Mouse (Mus musculus) midbrain, embryonic 11.5 days (tissue): ENCODE data around the gene Gcsam. TPM values are rescaled to one million over a fixed set of nuclear protein-coding genes. Genes with fewer than 3 reads are reported as not detected.
A peak's percentile ranks its signal among the peaks of the same experiment; 100 is the strongest.

Experiments
- ATAC-seq: fragments of 200-750 bp; cut with Nextera tagmentation; 2 replicates; pipeline ENCODE4 v1.8.0; 2017; ENCODE audit warnings: moderate TSS enrichment, moderate library complexity; ENCODE audit not compliant: low FRiP score
- DNase-seq: peaks from one replicate; pipeline ENCODE4 v3.0.0; 2015; ENCODE audit warnings: low spot score; ENCODE audit errors: missing footprints
- H3K27ac ChIP-seq: fragments of 300-500 bp; sonication (generic); 2 replicates; pipeline ENCODE4 v1.5.1; 2014; ENCODE audit warnings: low read depth, low read length
- H3K27me3 ChIP-seq: fragments of 300-500 bp; sonication (generic); 2 replicates; pipeline ENCODE4 v1.6.1; 2014; ENCODE audit warnings: mild to moderate bottlenecking, low read length, moderate library complexity, mixed read lengths; ENCODE audit not compliant: control insufficient read depth, insufficient read depth
- H3K36me3 ChIP-seq: fragments of 300-500 bp; sonication (generic); 2 replicates; pipeline ENCODE4 v1.6.1; 2014; ENCODE audit warnings: mild to moderate bottlenecking, low read length, moderate library complexity, mixed read lengths; ENCODE audit not compliant: control insufficient read depth, insufficient read depth
- H3K4me1 ChIP-seq: fragments of 300-500 bp; sonication (generic); 2 replicates; pipeline ENCODE4 v1.6.1; 2014; ENCODE audit warnings: low read length; ENCODE audit not compliant: control insufficient read depth, insufficient read depth
- H3K4me2 ChIP-seq: fragments of 300-500 bp; sonication (generic); 2 replicates; pipeline ENCODE4 v1.6.1; 2014; ENCODE audit warnings: mild to moderate bottlenecking, moderate library complexity
- H3K4me3 ChIP-seq: fragments of 300-500 bp; sonication (generic); 2 replicates; pipeline ENCODE4 v1.5.1; 2014; ENCODE audit warnings: low read depth, low read length
- H3K9ac ChIP-seq: fragments of 300-500 bp; sonication (generic); 2 replicates; pipeline ENCODE4 v1.6.1; 2014; ENCODE audit warnings: low read length
- H3K9me3 ChIP-seq: fragments of 300-500 bp; sonication (generic); 2 replicates; pipeline ENCODE4 v1.6.1; 2016; ENCODE audit warnings: low read length; ENCODE audit not compliant: control insufficient read depth
- WGBS: fragments of 180-500 bp; shearing (Covaris S2); extraction: QIAGEN DNeasy Blood & Tissue Kit; methylation state at CpG from one replicate; pipeline ENCODE4 v1.1.7; 2014; 5-methylcytosine and 5-hydroxymethylcytosine counted together
- polyA plus RNA-seq: library from polyadenylated mRNA; unstranded; fragments of >200 nt; fragmentation: Nextera tagmentation; extraction: Ambion mirVana; gene quantifications from 2 replicates; pipeline ENCODE4 v1.2.1, GENCODE M21; 2014

The Gcsam gene
- polyA plus RNA-seq, 1 experiment from 2014 or later = not detected

GRCm38 (mm10) chr16:45613247-45613646 lies 3.1 kb downstream of the Gcsam start:
- Histone ChIP-seq H3K9me3 (no peaks in the 10 kb centered on the region), H3K4me2 (no peak overlapping the region), H3K27me3 (no peaks in the 10 kb centered on the region), H3K4me3 (no peak overlapping the region), H3K4me1 (no peaks in the 10 kb centered on the region), H3K27ac (no peak overlapping the region), H3K9ac (no peak overlapping the region), H3K36me3 (no peaks in the 10 kb centered on the region)
- no peak for ATAC-seq
- DNase-seq = no peak
- WGBS = 50% methylated on average over 2 of the region's 2 CpGs

DNA sequence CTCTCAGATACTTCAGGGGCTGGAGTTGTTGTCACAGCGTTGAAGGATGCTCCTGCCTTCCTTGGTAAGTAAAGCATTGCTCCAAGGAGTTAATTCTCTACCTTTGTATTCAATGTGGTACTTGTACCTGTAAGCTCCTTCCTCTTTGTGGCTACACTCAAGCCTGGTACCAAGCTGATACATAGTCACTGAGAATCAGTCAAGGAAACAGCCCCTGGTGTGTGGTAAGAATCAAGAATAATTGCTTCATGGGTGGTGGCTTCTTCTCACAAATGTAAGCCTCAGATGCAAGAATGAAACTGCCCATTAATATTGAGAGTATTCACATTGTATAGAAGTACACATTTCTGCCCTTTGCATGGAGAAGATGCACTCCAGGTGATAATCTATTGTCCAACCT lies 5.8 kb downstream of the Gcsam start:
- Histone ChIP-seq H3K27me3 (no peaks in the 10 kb centered on the region), H3K4me2 (no peak overlapping the region), H3K4me3 (no peak overlapping the region), H3K9ac (no peak overlapping the region), H3K27ac (no peak overlapping the region), H3K9me3 (no peaks in the 10 kb centered on the region), H3K4me1 (no peaks in the 10 kb centered on the region), H3K36me3 (no peaks in the 10 kb centered on the region)
- 89% methylated on average over 1 of the region's 1 CpGs for WGBS
- ATAC-seq (no peak), DNase-seq (no peak)

- H3K9me3 ChIP-seq = no peaks in the 10 kb centered on the region
- DNase-seq = no peak
- H3K4me3 ChIP-seq = no peak overlapping the region
- H3K9ac ChIP-seq = no peak overlapping the region
- H3K27me3 ChIP-seq = no peaks in the 10 kb centered on the region
- H3K4me1 ChIP-seq = no peaks in the 10 kb centered on the region
- H3K36me3 ChIP-seq = no peaks in the 10 kb centered on the region
- ATAC-seq = no peak
- WGBS = 77% methylated on average over 8 of the region's 8 CpGs
- H3K27ac ChIP-seq = no peak overlapping the region
- no peak overlapping the region for H3K4me2 ChIP-seq
Observed at GRCm38 (mm10) chr16:45619751-45620375, 9.7 kb downstream of the Gcsam start.

- no peak overlapping the region for H3K4me3 ChIP-seq
- no peaks in the 10 kb centered on the region for H3K27me3 ChIP-seq
- no peaks in the 10 kb centered on the region for H3K4me1 ChIP-seq
- ATAC-seq (no peak), DNase-seq (no peak)
- no peak overlapping the region for H3K27ac ChIP-seq
- WGBS = 91% methylated on average over 4 of the region's 4 CpGs
- H3K9me3 ChIP-seq = no peaks in the 10 kb centered on the region
- no peak overlapping the region for H3K9ac ChIP-seq
- no peaks in the 10 kb centered on the region for H3K36me3 ChIP-seq
- H3K4me2 ChIP-seq = no peak overlapping the region
Observed at GRCm38 (mm10) chr16:45623230-45623629, 13.1 kb downstream of the Gcsam start.

- Histone ChIP-seq H3K9ac (no peak overlapping the region), H3K27ac (no peak overlapping the region), H3K9me3 (no peaks in the 10 kb centered on the region), H3K36me3 (no peaks in the 10 kb centered on the region), H3K4me2 (no peak overlapping the region), H3K4me3 (no peak overlapping the region), H3K27me3 (no peaks in the 10 kb centered on the region), H3K4me1 (no peaks in the 10 kb centered on the region)
- peak; percentile 4 for DNase-seq
- 88% methylated on average over 2 of the region's 2 CpGs for WGBS
- ATAC-seq = no peak
Observed at GRCm38 (mm10) chr16:45624791-45625190, 14.6 kb downstream of the Gcsam start.

DNA sequence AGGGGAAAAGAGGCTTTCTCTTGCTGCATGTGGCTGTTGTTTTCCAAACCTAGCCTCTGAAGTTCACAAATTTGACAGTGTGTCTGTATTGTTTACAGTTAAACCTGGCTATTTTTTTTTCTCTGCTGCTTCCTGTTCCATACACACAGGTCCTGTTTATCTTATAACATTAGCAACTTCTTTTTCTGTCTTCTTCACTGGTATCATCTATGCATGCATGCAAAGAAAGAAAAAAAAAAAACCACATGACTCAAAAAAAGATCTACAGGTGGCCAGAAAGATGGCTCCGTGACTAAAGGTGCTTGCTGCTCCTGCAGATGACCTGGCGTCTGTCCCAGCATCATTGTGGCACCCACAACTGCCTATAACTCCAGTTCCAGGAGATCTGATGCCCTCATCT lies 15.2 kb downstream of the Gcsam start:
- Histone ChIP-seq H3K4me2 (no peak overlapping the region), H3K9ac (no peak overlapping the region), H3K27me3 (no peaks in the 10 kb centered on the region), H3K4me3 (no peak overlapping the region), H3K9me3 (no peaks in the 10 kb centered on the region), H3K4me1 (no peaks in the 10 kb centered on the region), H3K36me3 (no peaks in the 10 kb centered on the region), H3K27ac (no peak overlapping the region)
- ATAC-seq (no peak), DNase-seq (no peak)
- WGBS = 91% methylated on average over 2 of the region's 2 CpGs

DNA sequence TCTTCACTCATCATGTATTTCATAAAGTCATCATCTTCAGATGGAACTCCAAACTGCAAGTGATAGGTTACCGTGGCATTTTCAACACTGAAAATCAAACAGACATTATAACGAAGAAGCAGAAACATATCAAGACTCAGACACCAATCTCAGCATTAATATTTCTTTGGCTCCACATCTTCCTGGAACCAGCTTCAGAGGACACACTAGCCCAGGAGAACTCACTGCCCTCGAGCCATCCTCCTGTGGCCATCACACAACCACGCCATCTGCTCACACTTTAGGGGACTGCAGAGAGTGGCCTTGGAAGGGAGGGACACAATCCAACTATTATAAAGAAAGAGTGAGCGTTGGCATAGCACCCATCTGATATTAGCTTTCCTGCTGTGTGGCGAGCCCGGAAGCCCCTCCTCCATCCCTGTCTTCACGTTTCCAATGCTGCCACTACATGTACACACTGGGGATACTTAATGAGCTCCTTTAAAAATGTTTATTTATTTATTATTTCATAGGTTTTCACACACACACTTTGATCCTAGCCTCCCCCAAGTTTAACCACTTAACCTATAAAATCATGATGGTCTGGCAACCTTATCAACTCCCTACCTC lies 19.4 kb downstream of the Gcsam start:
- H3K4me1 ChIP-seq = no peaks in the 10 kb centered on the region
- peak; percentile 57 for DNase-seq
- no peaks in the 10 kb centered on the region for H3K36me3 ChIP-seq
- no peak overlapping the region for H3K27ac ChIP-seq
- H3K27me3 ChIP-seq = no peaks in the 10 kb centered on the region
- no peak overlapping the region for H3K4me3 ChIP-seq
- H3K4me2 ChIP-seq = no peak overlapping the region
- H3K9ac ChIP-seq = no peak overlapping the region
- no peak for ATAC-seq
- 83% methylated on average over 8 of the region's 8 CpGs for WGBS
- no peaks in the 10 kb centered on the region for H3K9me3 ChIP-seq

DNA sequence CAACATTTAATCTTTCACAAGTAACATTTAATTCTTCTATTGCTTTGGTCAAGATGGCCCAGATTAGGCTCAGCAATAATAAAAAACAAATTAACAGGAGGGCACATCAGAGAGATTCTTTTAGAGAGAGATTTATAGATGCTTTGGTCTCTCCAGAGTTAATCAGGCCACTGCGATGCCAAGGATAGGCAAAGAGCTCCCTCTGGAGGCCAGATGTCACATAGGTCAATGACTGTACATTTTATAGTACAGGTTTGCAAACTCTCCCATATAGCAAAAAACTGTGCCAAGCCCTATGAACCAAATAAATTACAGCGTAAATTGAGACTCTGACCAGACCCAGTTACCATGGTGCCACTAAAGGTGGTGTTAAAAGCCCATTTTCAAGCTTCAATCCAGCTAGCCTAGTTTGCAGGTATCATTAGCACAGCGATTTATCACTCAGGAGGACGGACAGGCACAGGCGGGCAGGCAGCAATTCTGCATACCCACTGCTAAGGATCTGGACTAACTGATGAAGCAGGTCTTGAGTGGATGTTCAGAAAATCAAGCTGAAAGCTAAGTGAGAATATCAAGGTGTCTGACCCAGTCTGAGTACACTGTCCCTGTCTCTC lies 20.3 kb downstream of the Gcsam start:
- Histone ChIP-seq H3K9me3 (no peaks in the 10 kb centered on the region), H3K4me3 (no peak overlapping the region), H3K4me2 (no peak overlapping the region), H3K27me3 (no peaks in the 10 kb centered on the region), H3K27ac (no peak overlapping the region), H3K9ac (no peak overlapping the region), H3K36me3 (no peaks in the 10 kb centered on the region), H3K4me1 (no peaks in the 10 kb centered on the region)
- DNase-seq = peak; percentile 95
- ATAC-seq = peak; percentile 79
- WGBS = 60% methylated on average over 5 of the region's 5 CpGs

DNA sequence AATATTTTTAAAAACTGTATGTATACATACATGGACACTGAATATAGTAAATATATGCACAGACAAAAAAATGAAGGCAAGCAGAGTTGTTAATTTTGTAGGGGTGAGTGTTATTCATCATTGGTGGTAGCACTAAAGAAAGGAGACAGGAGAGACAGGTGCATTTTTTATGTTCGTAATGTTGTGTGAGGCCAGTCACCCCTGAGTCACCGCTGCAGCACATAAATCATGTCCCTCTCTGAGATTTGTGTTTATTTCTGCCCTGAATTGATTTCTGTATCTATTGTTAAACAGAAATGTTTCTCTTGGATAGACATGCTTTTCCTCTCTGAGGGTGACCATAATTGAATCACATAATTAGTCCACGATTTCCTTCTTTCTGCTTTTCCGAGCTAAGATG lies 22.2 kb downstream of the Gcsam start:
- no peak for DNase-seq
- Histone ChIP-seq H3K4me2 (no peak overlapping the region), H3K36me3 (no peaks in the 10 kb centered on the region), H3K27me3 (no peaks in the 10 kb centered on the region), H3K4me3 (no peak overlapping the region), H3K27ac (no peak overlapping the region), H3K9ac (no peak overlapping the region), H3K4me1 (no peaks in the 10 kb centered on the region), H3K9me3 (no peaks in the 10 kb centered on the region)
- ATAC-seq = no peak
- WGBS = 90% methylated on average over 4 of the region's 4 CpGs
